Mouse (Mus musculus): Measurements from ENCODE around the gene Gm16381. TPM values are rescaled to one million over a fixed set of nuclear protein-coding genes. Genes with fewer than 3 reads are reported as not detected.

The Gm16381 gene
- not detected for polyA plus RNA-seq (2014; fragmentation: Illumina TruSeq; extraction: RNeasy Lipid Tissue Mini Kit (QIAGEN cat#74804); ENCODE audit: insufficient read depth, low read depth, low replicate concordance)

DNA sequence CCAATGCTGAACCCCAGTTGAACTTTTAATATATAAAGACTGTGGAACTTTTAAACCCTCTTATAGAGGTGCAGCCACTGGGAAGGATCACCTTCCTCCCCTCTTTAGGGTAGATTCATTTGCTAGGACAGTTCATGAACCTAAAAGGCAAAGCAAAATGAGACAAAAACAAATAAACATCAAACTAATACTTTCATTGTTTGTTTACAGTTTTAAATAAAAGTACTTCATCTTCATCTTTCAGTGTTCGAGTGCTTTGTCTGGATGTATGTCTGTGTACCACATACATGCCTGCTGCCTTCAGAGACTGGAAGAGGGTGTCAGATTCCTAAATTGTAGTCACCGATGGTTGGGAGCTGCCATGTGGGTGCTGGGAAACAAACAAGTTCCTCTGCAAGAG, at the start of gene Gm16381:
Gene Gm16381, minus strand, starts transcription at position 101 of the 400 bp plus-strand sequence.

DNA sequence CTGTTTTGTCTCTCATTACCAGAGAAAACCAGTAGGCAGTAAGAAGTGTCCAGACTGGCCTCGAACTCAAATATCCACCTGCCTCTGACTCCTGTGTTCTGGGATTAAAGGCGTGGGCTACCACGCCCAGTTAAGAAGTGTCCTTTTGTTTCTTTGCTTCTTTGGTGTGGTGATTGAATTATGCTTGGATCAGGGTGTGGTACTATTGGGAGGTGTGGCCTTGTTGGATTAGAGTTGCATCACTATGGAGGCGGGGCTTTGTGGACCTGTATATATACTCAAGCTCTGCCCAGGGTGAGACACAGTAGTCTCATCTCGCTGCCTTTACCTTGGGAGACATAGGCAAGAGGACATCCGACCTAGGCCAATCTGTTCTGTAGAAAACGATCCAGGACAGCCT, 25.9 kb downstream of the Gm16381 start, which contains the start of gene Gm4027:
Gene Gm4027, plus strand, starts transcription at position 301 of the 400 bp plus-strand sequence.

DNA sequence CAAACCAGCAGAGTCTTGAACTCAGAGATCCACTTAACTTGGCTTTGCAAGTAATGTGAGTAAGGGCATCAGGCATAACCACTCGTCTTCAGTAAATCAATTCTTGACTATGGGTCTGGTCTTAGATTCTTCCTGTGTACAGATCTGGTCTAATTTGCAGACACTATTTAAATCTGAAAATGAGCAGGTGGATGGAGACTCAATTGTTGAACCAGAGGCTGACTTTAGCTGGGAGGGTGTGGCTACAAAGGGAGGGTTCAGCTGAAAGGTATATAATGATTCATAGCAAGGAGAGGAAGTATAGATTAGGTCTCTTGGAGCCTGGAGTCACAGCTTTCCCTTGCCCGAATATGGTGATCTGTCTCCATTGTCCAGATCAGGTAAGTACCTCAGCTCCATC, 42.0 kb downstream of the Gm16381 start, which contains the start of gene Oog1:
Gene Oog1, plus strand, starts transcription at position 301 of the 400 bp plus-strand sequence.

Other genes starting within 250 kb of the Gm16381 start
- 91.3 TPM for gene Slirp, start 200.7 kb downstream of the Gm16381 start, polyA plus RNA-seq (2014; fragmentation: Illumina TruSeq; extraction: RNeasy Lipid Tissue Mini Kit (QIAGEN cat#74804); ENCODE audit: insufficient read depth, low read depth, low replicate concordance)
- 8.7 TPM for gene Alkbh1, start 200.6 kb downstream of the Gm16381 start, polyA plus RNA-seq (2014; fragmentation: Illumina TruSeq; extraction: RNeasy Lipid Tissue Mini Kit (QIAGEN cat#74804); ENCODE audit: insufficient read depth, low read depth, low replicate concordance)
- gene Snw1, start 172.3 kb downstream of the Gm16381 start, polyA plus RNA-seq (2014; fragmentation: Illumina TruSeq; extraction: RNeasy Lipid Tissue Mini Kit (QIAGEN cat#74804); ENCODE audit: insufficient read depth, low read depth, low replicate concordance): 48.4 TPM
- gene Gm5788, start 149.9 kb downstream of the Gm16381 start, polyA plus RNA-seq (2014; fragmentation: Illumina TruSeq; extraction: RNeasy Lipid Tissue Mini Kit (QIAGEN cat#74804); ENCODE audit: insufficient read depth, low read depth, low replicate concordance): not detected
- not detected for gene Gm8300, start 130.3 kb downstream of the Gm16381 start, polyA plus RNA-seq (2014; fragmentation: Illumina TruSeq; extraction: RNeasy Lipid Tissue Mini Kit (QIAGEN cat#74804); ENCODE audit: insufficient read depth, low read depth, low replicate concordance)
- gene Oog1, start 41.9 kb downstream of the Gm16381 start, polyA plus RNA-seq (2014; fragmentation: Illumina TruSeq; extraction: RNeasy Lipid Tissue Mini Kit (QIAGEN cat#74804); ENCODE audit: insufficient read depth, low read depth, low replicate concordance): not detected
- not detected for gene Gm4027, start 25.8 kb downstream of the Gm16381 start, polyA plus RNA-seq (2014; fragmentation: Illumina TruSeq; extraction: RNeasy Lipid Tissue Mini Kit (QIAGEN cat#74804); ENCODE audit: insufficient read depth, low read depth, low replicate concordance)
- not detected for gene Gm21319, start 131.1 kb upstream of the Gm16381 start, polyA plus RNA-seq (2014; fragmentation: Illumina TruSeq; extraction: RNeasy Lipid Tissue Mini Kit (QIAGEN cat#74804); ENCODE audit: insufficient read depth, low read depth, low replicate concordance)
- gene Gm21936, start 150.9 kb upstream of the Gm16381 start, polyA plus RNA-seq (2014; fragmentation: Illumina TruSeq; extraction: RNeasy Lipid Tissue Mini Kit (QIAGEN cat#74804); ENCODE audit: insufficient read depth, low read depth, low replicate concordance): not detected
- not detected for gene BB287469, start 172.0 kb upstream of the Gm16381 start, polyA plus RNA-seq (2014; fragmentation: Illumina TruSeq; extraction: RNeasy Lipid Tissue Mini Kit (QIAGEN cat#74804); ENCODE audit: insufficient read depth, low read depth, low replicate concordance)
- gene Gm2001, start 197.7 kb upstream of the Gm16381 start, polyA plus RNA-seq (2014; fragmentation: Illumina TruSeq; extraction: RNeasy Lipid Tissue Mini Kit (QIAGEN cat#74804); ENCODE audit: insufficient read depth, low read depth, low replicate concordance): not detected
- gene Gm2016, start 229.5 kb upstream of the Gm16381 start, polyA plus RNA-seq (2014; fragmentation: Illumina TruSeq; extraction: RNeasy Lipid Tissue Mini Kit (QIAGEN cat#74804); ENCODE audit: insufficient read depth, low read depth, low replicate concordance): not detected